Mouse (Mus musculus) ovary, postnatal 14 days (tissue): ENCODE data around the gene Tmem131.
"Not testable (repeated sequence)": the region's sequence is repeated elsewhere in the genome, so short reads cannot be mapped to it uniquely, and the experiment has no call there.

Experiments used
- DNase-seq: peaks from one replicate; pipeline ENCODE4 v3.0.0; 2022; ENCODE audit warnings: low spot score

Tmem131 gene

GRCm38 (mm10) chr1:36919728-36920127 is 23.7 kb downstream of the Tmem131 start:
- no peak for DNase-seq

GRCm38 (mm10) chr1:36917423-36917822 is 26.0 kb downstream of the Tmem131 start:
- no peak for DNase-seq

DNA sequence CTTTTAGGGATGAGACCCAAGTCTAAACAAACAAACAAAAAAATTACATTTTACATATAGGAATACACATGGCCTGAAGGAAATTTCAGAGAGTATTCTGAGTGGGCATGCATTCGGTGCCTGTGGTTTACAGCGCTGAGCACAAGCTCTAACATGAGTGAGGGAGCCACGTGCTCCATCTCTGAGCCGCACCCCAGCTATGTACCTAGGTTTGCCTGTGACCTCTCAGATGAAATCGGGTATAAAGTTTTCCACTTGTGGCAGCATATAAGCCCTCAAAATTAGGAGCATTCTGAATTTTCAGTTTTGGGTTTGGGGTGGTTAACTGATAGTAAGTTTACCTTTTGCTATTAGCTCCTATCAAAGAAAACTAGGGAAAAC is 28.3 kb downstream of the Tmem131 start:
- no peak for DNase-seq

DNA sequence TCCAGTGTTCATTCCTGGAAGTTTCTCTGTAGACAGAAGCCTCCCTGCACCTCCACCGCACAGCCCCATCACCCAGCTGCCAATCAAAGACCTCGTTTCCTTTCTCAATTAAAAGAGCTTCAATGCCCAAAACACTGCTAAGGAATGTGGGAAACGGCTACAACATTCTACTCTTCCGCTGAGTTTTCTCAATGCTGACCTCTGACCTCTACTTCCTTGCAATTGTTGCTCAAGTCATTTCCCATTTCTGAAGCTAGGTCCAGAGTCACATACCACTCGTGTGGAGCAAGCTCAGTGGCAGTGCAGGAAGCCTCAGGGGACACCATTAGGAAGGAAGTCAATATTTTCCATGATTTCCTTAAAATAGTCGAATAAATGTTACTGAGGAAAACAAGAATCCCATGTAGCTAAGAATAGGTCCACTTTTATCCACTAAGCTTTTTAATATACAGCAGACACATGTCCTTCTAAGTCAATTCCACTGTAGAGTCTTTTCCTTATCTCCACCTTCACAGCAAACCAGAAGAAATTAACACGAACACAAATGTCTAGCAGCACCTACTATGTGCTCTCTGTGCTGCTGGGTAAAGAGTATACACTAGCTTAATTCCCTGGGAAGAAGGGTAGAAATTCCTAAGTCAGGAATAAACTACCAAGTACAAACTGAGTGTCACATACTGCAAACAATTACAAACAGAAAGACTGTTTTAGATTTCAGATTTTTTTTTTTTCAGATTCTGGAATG is 28.8 kb downstream of the Tmem131 start:
- DNase-seq = no peak

DNA sequence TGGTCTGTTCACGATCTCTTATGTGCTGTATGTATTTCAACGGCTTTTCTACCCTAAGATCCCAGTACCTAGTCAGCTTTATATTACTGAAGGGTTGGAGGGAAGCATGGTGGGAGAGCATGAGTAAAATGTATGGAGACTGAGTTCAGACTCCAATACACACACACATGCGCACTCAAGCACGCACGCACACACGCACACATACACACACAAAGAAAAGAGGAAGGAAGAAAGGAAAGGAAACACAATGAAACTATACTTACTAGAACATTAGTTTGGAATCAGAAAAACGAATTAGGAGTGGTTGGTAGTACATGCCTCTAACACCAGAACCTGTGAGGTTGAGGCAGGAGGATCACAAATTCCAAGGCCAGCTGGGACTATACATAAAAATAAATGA is 29.7 kb downstream of the Tmem131 start:
- DNase-seq = no peak

DNA sequence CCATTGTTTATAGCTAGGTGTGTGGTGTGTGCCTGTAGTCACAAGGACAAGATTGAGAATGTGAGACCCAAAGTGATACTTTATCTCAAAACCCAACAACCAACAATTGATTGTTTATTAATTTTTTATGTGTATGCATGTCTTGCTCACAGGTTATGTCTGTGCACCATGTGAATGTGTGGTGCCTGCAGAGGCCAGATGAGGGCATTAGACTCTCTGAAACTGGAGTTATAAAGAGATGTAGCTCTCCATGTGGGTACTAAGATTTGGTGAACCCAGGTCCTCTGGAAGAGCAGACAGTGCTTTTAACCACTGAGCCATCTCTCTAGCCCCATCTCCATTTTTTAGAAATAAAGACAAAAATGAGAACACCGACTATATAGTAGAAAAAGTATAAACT is 31.2 kb downstream of the Tmem131 start:
- DNase-seq = no peak

DNA sequence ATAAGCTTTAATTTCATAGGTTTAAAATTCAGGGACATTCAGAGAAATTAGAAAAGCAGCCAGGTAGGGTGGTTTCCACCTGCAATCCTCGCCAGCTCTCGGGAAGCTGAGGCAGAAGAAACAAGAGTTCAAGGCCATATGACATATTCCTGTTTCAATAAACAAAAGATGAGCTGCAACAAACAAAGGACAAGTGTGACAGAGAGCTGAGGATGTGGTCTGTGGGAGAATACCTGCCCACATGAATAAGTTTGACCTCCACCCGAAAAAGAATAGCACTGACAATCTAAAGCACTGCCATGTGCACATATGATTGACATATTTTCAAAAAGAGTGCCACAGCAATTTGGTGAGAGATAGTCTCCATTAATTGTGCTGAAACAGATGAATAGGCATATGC is 31.9 kb downstream of the Tmem131 start:
- DNase-seq = no peak

DNA sequence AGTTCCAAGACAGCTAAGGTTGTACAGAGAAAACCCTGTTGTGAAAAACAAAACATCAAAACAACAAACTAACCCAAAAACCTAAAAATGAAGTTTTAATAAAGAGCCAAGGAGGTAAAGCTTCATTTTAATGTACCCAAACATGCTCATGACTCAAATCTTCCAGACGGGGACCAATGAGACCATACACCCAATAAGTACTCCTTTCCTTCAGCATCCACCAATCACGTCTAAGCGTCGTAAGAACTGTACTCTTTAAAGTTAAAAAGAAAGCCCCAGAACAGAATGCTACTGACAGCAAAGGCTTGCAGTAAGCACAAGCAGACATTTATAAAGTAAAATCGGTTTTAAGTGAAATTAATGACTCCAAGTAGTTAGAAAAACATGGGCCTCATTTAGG is 33.1 kb downstream of the Tmem131 start:
- no peak for DNase-seq

DNA sequence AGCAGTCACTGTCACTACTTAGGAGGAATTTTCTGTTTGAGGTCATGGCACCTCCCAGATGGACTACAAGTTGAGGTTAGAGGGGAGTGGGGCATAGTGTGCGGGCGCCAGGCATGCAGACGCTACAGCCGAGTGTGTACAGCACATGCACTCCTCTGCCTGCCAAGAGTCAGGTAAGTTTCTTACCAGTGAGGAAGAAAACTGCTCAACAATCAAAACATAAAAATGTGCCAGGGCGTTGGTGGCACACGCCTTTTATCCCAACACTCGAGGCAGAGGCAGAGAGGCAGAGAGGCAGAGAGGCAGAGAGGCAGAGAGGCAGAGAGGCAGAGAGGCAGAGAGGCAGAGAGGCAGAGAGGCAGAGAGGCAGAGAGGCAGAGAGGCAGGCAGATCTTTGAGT is 33.5 kb downstream of the Tmem131 start:
- not testable (repeated sequence) for DNase-seq

DNA sequence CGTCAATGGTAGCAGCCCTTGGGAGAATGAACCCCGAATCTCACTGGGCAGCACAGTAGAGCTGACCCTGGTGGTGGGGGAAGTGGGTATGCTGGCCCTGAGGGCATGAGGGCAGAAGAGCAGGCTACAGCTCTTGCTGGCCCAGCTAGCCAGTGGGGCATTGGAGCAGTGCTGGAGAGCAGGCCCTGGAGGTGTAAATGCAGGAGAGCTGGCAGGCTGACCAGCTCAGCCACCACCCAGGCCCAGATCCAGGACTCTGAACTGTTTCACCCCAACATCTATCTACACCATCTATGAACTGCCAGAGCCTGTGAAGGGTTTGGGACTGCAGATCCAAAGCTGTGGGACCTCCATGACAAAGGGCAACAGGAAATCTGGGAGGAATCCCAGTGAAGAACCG is 38.2 kb downstream of the Tmem131 start:
- no peak for DNase-seq

DNA sequence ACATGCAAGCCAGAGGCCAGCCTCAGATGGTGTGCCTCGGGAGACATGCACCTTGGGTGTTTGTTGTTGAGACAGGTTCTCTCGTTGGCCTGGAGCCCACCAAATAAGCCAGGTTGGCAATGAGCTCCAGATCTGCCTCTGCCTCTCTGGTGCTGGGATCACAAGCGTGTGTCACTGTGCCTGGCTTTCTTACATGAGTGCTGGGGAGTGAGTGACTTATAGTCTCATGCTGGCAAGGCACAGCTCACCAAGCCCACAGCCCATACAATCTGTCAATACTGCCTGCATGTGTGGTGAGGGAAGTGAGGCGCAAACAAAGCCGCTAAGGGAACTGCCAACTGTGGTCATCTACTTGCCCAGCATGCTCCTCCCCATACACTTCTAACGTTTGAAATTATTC is 39.0 kb downstream of the Tmem131 start:
- no peak for DNase-seq

- no peak for DNase-seq
Observed at GRCm38 (mm10) chr1:36904084-36904451, 39.4 kb downstream of the Tmem131 start.

DNA sequence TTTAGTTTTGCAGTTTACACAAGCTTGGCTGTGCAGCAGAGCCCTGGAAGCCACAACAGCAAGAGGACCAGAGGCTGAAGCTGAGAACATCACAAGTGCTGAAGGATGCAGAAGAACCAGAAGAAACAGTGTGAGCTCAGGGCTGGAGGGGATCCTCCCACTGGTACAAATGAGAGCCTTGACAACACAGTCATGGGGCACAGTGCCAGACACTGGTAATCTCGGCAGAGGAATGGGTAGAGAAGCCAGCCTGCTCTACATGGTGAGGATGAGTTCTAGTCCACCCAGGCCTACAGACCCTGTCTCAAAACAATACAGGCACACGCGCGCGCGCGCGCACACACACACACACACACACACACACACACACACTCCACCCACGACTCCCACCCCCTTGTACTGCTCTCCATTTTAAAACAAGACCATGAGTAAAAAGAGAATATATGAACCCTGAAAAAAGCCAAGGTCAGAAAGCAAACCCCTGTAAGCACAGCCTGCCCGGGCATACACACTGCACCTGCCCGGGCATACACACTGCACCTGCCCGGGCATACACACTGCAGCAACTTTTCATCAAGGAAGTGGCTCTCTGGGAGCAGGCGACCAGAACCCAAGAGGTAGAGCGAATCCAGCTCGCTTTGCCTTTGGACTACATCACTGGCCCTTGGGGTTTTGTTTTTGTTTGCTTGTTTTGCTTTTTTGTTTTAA is 39.9 kb downstream of the Tmem131 start:
- DNase-seq = no peak

GRCm38 (mm10) chr1:36902533-36903315 is 40.7 kb downstream of the Tmem131 start:
- no peak for DNase-seq

DNA sequence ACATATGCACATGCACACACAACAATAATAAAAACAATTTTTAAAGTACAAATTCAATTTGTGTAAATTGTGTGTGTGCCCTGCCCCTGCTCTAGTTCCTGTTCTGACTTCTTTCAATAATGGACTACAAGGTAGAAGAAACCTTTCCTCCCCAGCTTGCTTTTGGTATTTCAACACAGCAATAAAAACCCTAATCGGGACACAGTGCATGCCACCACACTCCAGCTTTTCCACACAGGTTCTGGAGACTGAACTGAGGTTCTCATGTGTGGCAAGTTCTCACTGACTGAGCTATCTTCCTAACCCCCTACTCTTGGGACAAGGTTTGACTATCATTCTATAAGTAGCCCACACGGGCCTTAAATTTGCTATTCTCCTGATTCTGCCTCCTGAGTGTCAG is 43.8 kb downstream of the Tmem131 start:
- DNase-seq = no peak

- no peak for DNase-seq
Observed at GRCm38 (mm10) chr1:36896423-36896822, 47.0 kb downstream of the Tmem131 start.

- DNase-seq = no peak
Observed at GRCm38 (mm10) chr1:36895452-36895851, 48.0 kb downstream of the Tmem131 start.

- DNase-seq = no peak
Observed at GRCm38 (mm10) chr1:36894136-36894535, 49.3 kb downstream of the Tmem131 start.

DNA sequence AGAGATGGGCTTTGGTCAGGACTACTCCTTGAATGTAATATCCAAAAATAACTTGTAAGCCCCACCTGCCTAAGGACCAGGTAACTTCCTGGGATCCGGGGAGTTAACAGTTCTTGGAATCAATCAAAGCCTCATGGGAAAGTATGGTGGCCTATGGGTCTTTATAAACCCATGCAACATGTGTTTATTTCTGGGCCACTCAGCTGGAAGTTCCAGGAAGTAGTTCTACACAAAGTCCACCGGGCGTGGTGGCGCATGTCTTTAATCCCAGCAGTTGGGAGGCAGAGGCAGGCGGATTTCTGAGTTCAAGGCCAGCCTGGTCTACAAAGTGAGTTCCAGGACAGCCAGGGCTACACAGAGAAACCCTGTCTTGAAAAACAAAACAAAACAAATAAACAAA is 49.7 kb downstream of the Tmem131 start:
- not testable (repeated sequence) for DNase-seq

DNA sequence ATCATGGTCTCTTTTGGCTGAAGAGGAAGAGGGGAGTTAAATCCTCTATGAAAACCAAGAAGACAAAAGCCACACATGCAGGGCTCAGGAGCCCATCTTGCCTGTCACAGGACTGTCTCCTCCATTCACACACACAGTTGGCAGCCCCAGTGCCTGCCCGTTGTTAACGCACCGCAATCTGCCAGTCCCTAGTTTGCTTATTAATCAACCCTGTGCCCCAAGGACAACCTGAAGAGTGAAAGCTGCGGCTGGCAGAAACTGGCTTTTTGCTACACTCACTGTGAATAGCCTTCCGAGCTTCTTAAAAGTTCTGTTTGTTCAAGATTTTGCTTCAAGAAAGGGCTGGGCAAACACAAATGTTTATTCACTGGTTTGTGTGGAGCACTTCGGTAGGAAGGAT is 50.3 kb downstream of the Tmem131 start:
- no peak for DNase-seq

GRCm38 (mm10) chr1:36892461-36892860 is 51.0 kb downstream of the Tmem131 start:
- no peak for DNase-seq

DNA sequence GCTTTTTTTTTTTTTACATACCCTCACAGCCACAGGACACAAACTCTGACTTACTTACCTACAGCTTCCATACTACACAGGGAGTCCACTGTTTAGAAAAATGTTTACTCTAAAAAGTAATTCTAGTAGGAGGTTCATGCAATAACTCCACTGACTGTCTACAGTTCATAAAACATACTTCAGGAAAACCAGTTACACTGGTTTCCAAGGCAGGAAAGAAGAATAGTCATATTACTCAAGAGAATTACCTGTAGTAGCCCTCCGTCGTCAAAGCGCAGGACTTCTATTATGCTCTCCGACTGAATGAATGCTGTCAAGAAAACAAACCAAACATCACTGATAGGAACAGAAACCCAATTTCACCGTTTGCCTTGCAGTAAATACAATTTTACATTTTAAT is 54.5 kb downstream of the Tmem131 start:
- no peak for DNase-seq

DNA sequence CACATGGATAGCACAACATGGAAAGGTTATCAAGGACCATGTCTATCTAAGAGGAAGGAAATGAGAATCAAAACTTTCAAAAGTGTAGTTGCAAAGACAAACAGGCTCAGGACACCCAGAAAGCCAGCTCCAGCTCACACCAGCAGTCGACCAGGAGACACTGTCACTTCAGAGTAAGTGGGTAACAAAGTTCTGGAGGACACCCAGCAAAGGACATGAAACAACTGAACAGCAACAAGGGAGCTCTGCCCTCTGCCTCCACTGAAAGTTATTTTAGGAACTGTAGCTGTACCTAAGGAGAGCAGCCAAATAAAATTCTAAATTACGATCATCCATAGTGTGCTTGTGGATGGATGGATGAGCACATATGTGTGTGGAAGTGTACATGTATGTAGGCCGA is 56.3 kb downstream of the Tmem131 start:
- no peak for DNase-seq
